Mouse (Mus musculus): ENCODE measurements at regions not wholly inside any gene's neighbourhood (a gene's known extent, or its start where the extent isn't known, plus 50 kb on each side); places are given as distances from the start of the nearest gene placed in this dataset.

DNA sequence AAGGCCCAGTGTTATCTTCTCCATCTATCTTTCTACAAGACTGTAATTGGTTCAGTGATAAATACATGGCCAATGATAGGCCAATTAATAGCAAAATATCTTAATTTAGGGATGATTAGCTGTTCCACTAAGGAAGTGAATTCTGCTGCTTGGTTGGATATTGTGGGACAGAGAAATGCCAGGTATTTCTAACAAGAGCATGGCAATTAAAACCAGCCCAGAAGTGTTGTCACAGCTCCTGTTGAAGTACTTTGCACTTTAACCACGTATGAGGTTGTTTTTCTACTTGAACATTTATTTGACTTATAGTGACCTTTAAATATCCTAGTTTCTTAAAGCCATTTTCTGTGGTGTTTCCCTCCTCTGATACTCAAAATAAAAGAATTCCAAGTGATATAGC is 65.7 kb upstream of the Acsl4 start:
- no peak for DNase-seq (ENCODE audit: low spot score in 2 of 2)

DNA sequence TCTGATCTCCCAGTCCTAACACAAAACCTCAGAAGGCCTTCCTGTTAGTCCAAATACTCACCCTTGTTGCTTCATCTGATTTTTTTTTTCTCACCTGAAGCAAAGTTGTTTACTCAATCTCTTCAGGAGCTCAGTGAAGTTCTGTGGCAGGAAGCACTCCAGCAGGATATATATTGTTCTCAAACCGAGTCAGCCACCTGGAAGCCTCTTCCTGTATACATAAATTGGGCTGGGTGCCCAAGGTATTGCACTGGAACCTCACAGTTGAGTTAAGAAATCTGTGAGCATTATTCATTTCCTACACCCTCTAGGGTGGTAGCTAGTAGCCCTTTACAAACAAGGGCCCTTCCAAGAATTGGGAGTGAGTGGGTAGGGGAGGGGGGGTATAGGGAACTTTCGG is 73.8 kb upstream of the Acsl4 start:
- DNase-seq (ENCODE audit: low spot score in 2 of 2) = no peak

DNA sequence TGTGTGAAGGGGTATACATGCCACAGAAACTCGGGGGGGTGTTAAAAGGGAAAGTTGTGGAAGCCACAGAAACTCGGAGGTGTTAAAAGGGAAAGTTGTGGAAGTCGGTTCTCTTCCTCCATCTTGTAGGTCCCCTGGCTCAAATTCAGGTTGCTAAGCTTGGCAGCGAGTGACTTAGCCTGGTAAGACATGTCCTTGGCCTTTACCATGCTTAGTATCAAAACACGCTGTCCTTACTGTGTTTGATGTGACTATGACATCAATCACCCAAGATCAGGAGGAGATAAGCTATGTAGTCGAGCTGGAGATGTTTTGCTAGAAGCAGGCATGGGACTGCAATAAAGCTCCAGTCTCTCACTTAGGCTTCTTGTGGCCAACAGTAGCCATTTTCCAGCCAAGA is 74.4 kb upstream of the Acsl4 start:
- no peak for DNase-seq (ENCODE audit: low spot score in 2 of 2)

DNA sequence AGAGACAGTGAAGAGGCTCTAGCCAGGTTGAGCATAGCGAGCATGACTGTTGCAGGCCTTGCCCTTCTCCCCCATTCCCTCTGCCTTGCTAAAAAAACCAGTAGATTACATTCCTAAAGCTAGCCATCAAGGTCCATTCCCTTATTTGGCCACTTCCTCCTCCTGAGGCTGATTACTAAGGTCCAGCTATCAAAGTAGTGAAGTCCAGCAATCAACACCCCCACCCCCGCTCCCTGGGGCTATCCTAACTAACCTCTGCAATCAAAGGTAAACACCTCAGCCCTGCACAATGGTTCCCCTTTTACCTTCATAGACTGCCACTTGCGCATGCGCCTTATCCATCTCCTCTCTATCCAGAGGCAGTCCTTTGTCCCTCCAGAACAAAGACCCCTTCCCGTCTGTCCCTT is 77.5 kb upstream of the Acsl4 start:
- DNase-seq (ENCODE audit: low spot score in 2 of 2) = no peak

DNA sequence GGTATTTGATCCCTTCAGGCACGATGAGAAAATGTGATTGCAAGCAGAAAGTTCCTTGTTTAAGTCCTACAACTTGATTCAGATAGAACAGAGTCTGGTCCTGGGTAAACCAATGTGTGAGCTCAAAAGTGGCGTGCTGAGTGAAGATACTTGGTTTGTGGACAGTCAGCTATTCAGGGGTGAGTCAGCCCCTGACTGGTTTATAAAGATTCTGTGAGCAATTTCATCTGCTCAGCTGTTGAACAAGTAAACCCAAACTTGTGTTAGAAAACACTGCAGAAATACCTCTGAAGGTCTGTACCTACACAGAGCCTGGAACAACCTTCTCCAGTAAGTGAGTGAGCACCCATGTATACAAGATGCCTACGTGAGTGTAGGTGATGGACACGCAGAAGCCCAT is 78.1 kb upstream of the Acsl4 start:
- DNase-seq (ENCODE audit: low spot score in 2 of 2) = no peak

DNA sequence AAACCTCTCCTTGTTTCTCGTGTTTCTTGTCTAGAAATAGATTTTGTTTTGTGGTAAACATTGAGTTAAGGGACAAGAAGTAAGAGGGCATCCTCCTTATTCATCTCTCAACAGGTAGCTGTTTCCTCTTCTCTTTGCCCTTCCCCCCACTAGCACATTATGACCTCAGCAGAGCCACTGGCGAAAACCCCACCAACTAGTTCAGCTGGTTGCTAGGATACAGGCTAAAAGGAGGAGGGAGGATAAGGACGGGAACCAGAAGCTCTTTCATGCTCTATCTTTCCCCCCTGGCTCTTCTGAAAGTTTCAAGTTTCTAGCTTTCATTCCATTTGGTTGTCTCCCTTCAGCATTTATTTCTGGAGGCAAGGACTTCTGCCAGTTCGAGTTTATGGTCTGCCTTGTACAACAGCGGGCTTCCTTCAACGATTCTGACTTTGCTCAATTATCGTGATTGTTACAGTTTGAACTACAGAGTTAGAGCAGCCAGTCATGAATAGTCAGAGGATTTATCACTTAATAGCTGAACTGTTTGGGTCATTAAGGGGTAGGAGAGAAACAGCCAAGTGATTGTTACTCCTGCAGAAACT is 78.8 kb upstream of the Acsl4 start:
- DNase-seq (ENCODE audit: low spot score in 2 of 2) = no peak

DNA sequence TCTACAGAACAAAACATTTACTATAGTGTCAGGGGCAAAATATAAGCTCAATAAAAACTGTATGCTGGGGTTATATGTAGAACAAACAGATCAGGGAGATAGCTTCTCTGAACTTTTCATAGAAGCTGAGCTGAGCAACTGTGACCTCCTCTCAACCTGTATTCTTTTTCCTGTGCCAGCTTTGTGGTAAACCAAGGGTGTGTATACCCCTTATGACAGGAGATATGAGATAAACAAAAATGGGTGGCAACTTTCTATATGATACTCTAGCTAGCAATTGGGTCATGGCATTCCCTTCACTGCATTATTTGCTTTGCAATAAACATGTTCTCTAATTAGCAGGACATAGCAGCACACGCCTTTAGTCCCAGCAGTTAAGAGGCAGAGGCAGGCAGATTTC is 79.7 kb upstream of the Acsl4 start:
- DNase-seq (ENCODE audit: low spot score in 2 of 2) = no peak

DNA sequence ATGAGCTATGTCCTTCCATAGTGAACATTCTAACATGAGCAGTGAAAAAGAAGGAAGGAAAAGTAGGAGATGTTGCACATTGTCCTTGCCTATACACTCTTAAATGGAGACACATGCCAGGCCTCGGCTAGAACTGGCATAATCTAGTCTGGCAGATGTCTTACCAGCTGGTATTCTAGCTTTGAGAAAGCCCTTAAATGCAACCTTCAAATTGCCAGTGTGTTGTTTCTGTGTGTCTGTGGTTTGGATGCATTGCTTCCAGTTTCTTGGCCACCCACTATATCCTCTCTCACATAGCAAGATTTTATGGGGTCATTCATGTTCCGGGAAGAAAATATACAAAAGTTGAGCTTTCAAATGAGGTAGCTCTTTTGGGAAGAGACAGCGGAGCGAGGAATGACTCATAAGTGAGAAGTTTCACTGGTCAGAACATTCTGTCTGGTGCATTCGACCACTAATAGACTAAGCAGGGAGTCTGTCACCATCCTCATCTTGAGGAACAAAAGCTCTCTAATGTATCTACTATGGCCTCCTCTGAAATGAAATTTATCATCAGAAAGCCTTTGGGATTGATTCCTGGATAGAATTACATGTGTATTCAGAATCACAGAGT is 91.0 kb upstream of the Acsl4 start:
- DNase-seq (ENCODE audit: low spot score in 2 of 2) = no peak

DNA sequence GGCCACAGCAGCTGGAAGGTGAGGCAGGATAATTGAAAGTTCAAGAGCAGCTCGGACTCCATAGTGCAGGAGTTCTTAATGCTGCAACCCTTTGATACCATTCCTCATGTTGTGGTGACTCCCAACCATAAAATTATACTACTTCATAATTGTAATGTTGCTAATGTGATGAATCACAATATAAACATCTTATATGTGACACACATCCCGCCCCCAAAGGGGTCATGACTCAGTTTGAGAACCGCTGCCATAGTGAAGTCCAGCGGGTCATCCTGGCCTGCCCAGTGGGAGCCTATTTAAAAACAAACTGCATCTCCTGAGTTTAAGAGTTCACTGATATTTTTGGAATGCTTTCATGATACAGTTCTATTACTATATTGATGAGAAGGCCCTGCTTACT is 97.7 kb upstream of the Acsl4 start:
- DNase-seq (ENCODE audit: low spot score in 2 of 2) = no peak

DNA sequence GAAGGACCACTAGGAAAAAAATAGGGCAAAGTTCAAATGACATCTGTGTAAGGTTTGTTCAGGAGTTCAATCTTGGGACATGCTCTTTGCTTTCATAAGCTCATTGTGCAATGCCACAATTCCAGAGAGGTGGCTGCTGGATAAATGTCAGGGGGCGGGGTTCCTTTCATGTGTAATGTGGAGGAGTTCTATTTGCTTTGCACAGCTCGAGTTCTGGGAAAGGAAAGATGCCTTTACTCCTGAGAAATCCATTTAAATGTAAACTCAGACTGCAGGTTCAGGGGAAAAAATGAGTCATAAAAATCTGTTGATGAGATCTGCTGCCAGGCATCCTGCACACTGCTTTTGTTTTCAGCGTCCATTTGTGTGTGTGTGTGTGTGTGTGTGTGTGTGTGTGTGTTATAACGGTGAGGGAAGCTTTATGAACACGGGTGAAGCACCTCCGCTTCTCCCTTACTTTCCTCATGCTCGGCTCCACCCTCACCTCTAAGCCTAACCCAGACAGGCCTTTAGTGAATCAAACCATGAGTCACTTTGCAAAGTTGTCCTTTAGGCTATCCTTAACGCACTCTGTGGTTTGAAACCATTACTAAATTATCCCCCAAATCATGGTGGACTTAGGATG is 99.9 kb upstream of the Acsl4 start:
- no peak for DNase-seq (ENCODE audit: low spot score in 2 of 2)

DNA sequence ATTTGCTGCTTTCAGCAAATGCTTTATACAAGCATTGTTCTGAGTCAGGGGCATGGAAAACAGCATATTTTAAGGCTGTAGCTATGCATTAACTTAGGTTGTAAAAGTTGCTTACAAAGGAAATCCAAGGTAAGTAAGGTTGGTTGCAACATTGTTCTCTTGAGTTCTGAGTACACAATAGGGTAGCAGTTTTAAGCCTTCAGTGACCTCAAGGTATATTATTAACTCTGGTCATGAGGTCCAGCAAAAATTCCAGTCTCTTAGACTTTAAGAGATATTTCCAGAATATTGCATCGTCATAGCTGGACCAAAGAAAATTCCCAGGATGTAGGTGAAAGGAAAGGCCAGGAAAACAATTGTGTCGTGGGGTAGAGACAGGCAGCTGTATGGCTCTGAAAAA is 110.8 kb upstream of the Acsl4 start:
- DNase-seq (ENCODE audit: low spot score in 2 of 2) = no peak

DNA sequence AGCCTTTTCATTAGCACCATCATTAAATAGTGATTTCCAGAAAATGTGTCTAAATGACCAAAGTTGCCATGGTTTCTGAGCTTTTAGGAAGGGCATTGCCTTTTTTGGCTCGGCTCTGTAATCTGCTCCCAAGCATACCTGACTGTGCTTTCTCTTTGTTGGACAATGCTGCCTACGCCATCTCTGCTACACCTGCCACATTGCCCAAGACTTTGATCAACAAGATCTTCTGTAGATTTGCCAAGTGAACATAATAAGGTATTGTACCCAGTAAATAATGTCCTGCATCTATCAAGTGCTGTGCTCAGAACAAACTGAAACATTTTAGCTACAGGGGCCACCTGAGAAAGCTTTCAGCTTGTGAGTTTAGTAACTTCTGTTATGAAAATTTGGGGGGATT is 114.6 kb upstream of the Acsl4 start:
- DNase-seq (ENCODE audit: low spot score in 2 of 2) = no peak

DNA sequence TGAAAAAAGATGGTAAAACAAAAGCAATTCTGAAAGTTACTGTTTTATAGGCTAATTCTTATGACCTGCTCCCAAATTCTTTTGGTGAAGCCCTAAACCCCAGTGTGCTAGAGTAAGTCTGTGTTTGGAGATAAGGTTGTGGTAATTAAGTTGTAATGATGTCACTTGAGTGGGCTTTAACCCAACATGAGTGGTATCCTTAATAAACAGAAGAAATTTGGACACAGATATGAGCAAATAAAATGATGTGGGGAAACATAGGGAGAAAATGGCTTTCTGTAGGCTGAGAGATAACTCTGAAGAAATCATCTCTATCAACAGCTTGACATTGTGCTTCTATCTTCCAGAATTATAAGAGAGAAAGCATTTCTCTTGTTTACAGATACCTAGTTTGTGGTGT is 117.1 kb upstream of the Acsl4 start:
- no peak for DNase-seq (ENCODE audit: low spot score in 2 of 2)

DNA sequence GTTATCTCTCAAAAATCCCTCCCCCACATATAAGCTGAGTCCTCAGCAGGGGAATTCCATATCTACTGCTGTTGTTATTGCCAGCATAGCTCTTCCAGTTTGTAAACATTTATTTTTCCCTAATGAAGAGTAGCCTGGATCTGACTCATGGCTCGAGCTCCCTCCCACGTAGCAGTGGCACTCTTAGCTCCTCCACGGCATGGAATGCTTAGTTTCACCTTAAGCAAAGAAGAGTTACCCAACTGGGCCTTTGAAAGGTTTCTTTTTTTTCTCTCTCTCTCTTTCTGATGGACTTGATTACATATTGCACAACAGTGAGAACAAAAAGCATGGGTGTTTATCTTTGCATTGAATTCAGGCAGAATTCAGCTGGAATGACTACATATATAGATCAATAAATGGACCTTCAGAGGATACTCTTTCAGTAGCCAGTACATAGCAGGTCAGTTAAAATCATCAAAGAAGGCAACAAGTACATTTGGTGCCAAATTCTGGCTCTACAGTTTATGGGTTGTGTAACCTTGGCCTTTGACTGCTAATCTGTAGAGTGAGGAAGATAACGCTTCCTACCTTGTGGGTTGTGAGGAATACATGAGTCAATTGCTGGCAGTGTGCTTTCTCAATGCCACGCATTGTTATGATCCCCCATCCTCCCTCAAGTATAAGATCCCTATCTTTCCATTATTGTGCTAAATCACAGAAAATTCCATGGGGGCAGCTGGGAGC is 126.2 kb upstream of the Acsl4 start:
- DNase-seq (ENCODE audit: low spot score in 2 of 2) = no peak

DNA sequence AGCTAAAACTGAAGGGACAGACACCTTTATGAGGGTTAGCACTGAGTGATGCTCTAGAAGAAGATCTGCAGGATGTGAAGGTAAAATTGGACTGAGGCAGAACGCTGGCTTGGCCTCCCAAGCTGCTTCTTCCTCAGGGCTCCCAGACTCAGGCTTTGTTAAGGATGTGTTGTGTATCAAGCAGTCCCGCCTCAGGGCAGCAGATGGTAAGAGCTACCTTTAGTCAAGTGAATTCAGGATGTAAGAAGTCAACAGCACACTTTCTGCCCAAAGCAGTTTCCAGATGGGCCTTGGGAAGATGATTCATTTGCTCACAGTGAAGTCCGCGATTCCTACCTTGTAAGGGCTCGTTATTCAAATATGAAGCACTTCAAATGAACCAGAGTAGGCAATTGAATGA is 126.9 kb upstream of the Acsl4 start:
- DNase-seq (ENCODE audit: low spot score in 2 of 2) = no peak

DNA sequence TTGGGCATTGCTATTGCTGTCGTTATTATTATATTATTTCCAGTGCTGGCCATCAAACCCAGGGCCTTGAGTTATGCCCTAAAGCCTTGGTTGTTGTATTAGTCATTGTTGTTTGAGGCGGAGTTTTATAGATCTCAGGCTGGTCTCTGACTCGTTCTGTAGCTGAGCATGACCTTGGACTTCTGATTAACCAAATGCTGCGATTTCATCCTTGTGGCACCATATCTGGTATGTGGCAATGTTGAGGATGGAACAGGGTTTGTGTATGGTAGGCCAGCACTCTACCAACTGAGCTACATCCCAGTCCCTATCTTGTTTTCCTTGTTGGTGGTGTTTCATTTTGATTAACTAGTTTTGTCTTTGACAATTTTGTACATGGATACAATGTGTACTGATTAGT is 130.7 kb upstream of the Acsl4 start:
- no peak for DNase-seq (ENCODE audit: low spot score in 2 of 2)

DNA sequence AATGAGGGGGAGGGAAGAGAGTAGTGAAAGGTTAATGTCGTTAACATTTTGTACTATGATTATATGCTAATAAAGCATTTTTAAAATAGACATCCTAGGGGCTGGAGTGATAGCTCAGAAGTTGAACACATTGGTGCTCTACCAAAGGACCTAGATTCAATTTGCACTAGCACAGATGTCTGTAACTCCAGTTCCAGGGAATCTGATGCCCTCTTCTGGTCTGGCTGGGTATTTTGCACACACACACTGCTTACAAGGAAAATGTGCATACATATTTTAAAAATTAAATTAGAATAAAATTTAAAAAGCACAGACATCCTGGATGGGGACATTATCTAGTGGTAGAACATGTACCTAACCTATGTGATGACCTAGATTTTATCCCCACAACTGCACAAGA is 136.6 kb upstream of the Acsl4 start:
- no peak for DNase-seq (ENCODE audit: low spot score in 2 of 2)

DNA sequence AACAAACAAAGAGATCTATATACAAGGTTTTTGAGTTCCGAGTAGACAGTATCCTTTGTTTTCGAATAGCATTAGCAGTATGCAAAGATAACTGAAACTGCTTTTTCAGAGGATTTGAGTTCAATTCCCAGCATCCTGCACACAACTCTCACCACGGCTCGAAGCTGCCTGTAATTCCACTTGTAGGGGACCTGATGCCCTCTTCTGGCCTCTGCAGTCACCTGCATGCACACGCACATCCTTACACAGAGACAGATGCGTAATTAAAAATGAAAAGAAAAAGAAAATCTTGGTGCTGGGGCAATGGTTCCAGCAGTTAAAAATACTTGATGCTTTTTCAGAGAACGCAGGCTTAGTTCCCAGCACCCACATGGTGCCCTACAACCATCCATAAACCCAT is 139.6 kb upstream of the Acsl4 start:
- no peak for DNase-seq (ENCODE audit: low spot score in 2 of 2)

DNA sequence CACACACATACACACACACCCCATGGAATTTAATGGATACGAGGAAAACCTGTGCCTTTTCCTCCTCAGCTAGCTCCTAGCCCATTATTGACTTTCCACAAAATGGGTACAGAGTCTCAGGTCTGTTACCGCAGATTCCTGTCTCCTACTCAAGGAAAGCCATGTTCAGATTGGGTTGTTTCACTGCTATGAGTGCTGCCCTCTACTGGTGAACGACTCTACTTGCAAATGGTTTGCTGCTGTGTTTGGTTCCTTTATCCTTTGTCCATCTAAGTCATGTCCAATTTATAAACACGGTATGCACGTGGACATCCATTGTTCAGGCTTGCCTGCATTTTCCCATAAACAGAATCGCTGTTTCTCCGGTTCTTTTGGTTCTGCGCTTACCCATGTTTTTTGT is 144.4 kb upstream of the Acsl4 start:
- no peak for DNase-seq (ENCODE audit: low spot score in 2 of 2)

DNA sequence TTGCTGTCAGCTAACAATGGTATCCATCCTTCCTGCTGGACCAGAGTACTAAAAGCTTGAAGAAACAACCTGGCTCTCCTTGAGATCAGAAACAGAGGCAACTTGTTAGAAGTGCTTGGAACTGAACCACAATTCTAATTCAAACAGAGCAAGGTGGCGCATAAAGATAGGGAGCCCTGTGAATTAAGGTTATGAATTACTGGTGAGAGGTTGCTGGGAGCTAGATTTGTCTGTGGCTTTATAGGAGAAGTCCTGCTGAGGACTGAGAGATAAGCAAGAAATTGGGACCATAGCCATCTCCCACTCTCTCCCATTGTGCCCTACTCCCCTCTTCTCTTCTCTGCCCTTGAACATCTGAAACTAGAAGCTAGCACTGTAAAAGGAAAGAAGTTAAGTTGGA is 145.2 kb upstream of the Acsl4 start:
- no peak for DNase-seq (ENCODE audit: low spot score in 2 of 2)

DNA sequence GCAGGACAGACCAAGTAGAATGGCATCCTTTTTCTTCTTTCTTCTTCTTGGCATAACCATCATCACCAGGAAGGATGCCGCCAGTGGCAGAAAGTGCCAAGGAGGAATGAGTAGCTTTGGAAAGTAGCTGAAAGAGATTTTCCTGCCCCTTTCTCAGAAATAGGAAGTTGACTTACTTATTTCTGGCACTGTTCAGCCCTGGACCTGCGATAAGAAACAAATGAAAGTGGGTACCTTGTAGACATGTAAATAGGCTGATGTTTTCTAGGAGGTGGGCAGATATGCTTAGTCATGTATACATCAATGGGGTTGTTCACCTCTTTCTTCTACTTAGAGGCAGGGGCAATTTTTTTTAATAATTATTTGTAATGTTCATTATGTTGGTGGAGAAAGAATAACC is 145.3 kb upstream of the Tmem164 start:
- DNase-seq (ENCODE audit: low spot score in 2 of 2) = no peak

DNA sequence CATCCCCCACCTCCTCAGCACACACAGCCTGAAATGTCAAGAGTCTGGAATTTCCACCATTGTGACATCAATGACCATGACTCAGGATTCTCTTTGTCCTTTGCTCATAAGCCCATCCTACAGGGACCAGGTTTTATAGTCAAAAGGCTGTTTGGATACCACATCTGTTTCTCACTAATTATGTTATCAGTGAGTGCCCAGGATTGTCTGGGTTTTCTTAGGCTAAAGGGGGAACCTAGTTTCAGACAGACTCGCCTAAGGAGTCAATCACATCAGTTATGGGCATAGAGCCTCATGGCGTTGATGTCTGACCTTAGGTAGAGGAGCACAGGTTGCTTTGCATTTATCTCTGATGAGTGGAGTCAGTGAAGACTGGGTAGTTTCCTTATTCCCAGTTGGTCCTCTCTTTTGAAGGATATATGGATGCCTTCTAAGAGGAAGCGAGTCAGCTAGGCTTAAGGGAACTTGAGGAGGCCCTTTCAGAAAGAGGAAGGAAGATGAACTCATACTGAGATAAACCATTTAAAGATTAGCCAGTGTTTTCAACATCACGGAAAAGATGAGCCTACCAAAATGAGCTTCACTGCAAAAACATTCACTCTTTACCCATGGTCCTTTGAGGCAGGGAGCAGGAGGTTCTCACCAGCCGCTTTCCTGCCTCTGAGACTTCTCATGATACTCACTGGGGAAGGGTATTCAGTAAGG is 143.8 kb upstream of the Tmem164 start:
- DNase-seq (ENCODE audit: low spot score in 2 of 2) = no peak

DNA sequence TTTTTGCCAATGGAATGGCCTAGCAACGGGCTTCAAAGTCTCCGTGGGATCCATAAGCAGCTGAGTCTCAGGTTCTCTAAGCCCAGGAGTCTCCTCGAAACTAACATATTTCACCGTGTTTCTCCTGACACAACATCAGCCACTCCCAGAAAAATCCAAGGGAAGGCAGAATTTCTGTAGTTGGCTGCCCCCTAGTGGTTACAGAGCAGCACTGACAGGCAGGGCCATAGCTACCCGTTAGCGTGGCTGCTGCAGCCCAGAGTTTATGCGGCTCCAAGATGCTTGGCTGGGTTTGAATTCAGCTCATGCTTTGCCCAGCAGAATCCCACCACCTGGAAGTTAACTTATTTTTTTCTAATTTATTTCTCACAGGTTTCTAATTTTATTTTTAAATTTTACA is 140.9 kb upstream of the Tmem164 start:
- peak; percentile 16 to 53 for DNase-seq (ENCODE audit: low spot score in 2 of 2)

Measured in frontal cortex, postnatal 14 days (tissue).